Mouse (Mus musculus): ENCODE measurements around the gene Tomm34.
A peak's percentile ranks its signal among the peaks of the same experiment; 100 is the strongest.

- TF ChIP-seq CTCF (IDR thresholded peaks at IDR 0.05; ENCODE audit: borderline replicate concordance, insufficient read depth, low read depth, low read length): no peak
- peak; percentile 88 for TF ChIP-seq POLR2A (IDR thresholded peaks at IDR 0.05; ENCODE audit: borderline replicate concordance, insufficient read depth, low read length)
Measured at GRCm38 (mm10) chr2:164070765-164071436, at the start of gene Tomm34.

Measured in cerebellum, adult 2 months (tissue).